Mouse (Mus musculus) large intestine, adult 2 months (tissue): ENCODE results near the gene Azgp1. TPM values are rescaled to one million over a fixed set of nuclear protein-coding genes. Genes with fewer than 3 reads are reported as not detected.
"Not testable (repeated sequence)": the region's sequence is repeated elsewhere in the genome, so short reads cannot be mapped to it uniquely, and the experiment has no call there.

Experiments used
- DNase-seq: peaks from one replicate; pipeline ENCODE4 v3.0.0-alpha.2; 2012; ENCODE audit warnings: low read depth, low spot score
- WGBS: fragments of 180-500 bp; shearing (Covaris S2); methylation state at CpG from one replicate; pipeline ENCODE4 v1.1.7; 2018; 5-methylcytosine and 5-hydroxymethylcytosine counted together
- polyA plus RNA-seq: library from polyadenylated mRNA; depleted of rRNA; stranded (reverse); fragments of >200 nt; gene quantifications from 2 replicates; pipeline ENCODE4 v1.2.3, GENCODE M21; 2012; rRNA removed

The Azgp1 gene
- polyA plus RNA-seq, 1 experiment, result 0.17 TPM

- DNase-seq, result not testable (repeated sequence)
- 55% methylated on average over 3 of the region's 7 CpGs for WGBS
These were observed 39.7 kb downstream of the Azgp1 start, which contains the start of the genes Smok3a and Smok3b for GRCm38 (mm10) chr5:138020961-138021479. TSS of gene Smok3a (plus strand) at chr5:138021261. TSS of gene Smok3b (plus strand) at chr5:138021429.

Other genes starting within 250 kb of the Azgp1 start
- gene Nyap1, start 239.9 kb upstream of the Azgp1 start, polyA plus RNA-seq, result 5.0 and 8.0 TPM in 2 replicates
- gene Tsc22d4, start 235.8 kb upstream of the Azgp1 start, polyA plus RNA-seq, result 121 and 125 TPM in 2 replicates
- gene Ppp1r35, start 202.7 kb upstream of the Azgp1 start, polyA plus RNA-seq, result 31.2 and 34.9 TPM in 2 replicates
- 33.7 and 40.1 TPM in 2 replicates for gene Mepce, start 193.9 kb upstream of the Azgp1 start, polyA plus RNA-seq
- gene Zcwpw1, start 193.7 kb upstream of the Azgp1 start, polyA plus RNA-seq, result 0.48 and 0.84 TPM in 2 replicates
- gene Pilra, start 145.2 kb upstream of the Azgp1 start, polyA plus RNA-seq, result 9.9 and 12.5 TPM in 2 replicates
- gene Pilrb1, start 123.4 kb upstream of the Azgp1 start, polyA plus RNA-seq, result 6.6 and 8.9 TPM in 2 replicates
- 7.5 and 11.9 TPM in 2 replicates for gene Pilrb2, start 109.7 kb upstream of the Azgp1 start, polyA plus RNA-seq
- gene Cyp3a13, start 59.9 kb upstream of the Azgp1 start, polyA plus RNA-seq, result 23.5 and 51.9 TPM in 2 replicates
- 0.11 and 0.16 TPM in 2 replicates for gene Gjc3, start 18.4 kb upstream of the Azgp1 start, polyA plus RNA-seq
- gene Smok3a, start 39.7 kb downstream of the Azgp1 start, polyA plus RNA-seq, result not detected in 2 replicates
- not detected in 2 replicates for gene Smok3b, start 39.9 kb downstream of the Azgp1 start, polyA plus RNA-seq
- gene Smok3c, start 71.7 kb downstream of the Azgp1 start, polyA plus RNA-seq, result not detected in 2 replicates
- 2.9 and 5.3 TPM in 2 replicates for gene Zkscan1, start 103.6 kb downstream of the Azgp1 start, polyA plus RNA-seq
- gene Zscan21, start 135.4 kb downstream of the Azgp1 start, polyA plus RNA-seq, result 7.2 and 7.5 TPM in 2 replicates
- 3.0 TPM in 2 replicates for gene Zfp113, start 174.2 kb downstream of the Azgp1 start, polyA plus RNA-seq
- gene Cops6, start 179.6 kb downstream of the Azgp1 start, polyA plus RNA-seq, result 97.2 and 105 TPM in 2 replicates
- 22.3 and 34.3 TPM in 2 replicates for gene Ap4m1, start 190.5 kb downstream of the Azgp1 start, polyA plus RNA-seq
- 42.6 and 44.5 TPM in 2 replicates for gene Mcm7, start 190.9 kb downstream of the Azgp1 start, polyA plus RNA-seq
- gene Taf6, start 205.9 kb downstream of the Azgp1 start, polyA plus RNA-seq, result 41.6 and 47.7 TPM in 2 replicates
- 4.0 and 4.2 TPM in 2 replicates for gene Cnpy4, start 206.0 kb downstream of the Azgp1 start, polyA plus RNA-seq
- 2.5 TPM in 2 replicates for gene Mblac1, start 212.8 kb downstream of the Azgp1 start, polyA plus RNA-seq
- 1.1 and 2.3 TPM in 2 replicates for gene Nxpe5, start 244.4 kb downstream of the Azgp1 start, polyA plus RNA-seq